Mouse (Mus musculus) ES-E14 (cell line): ENCODE data around the gene H1f0. TPM values are rescaled to one million over a fixed set of nuclear protein-coding genes. Genes with fewer than 3 reads are reported as not detected.

ENCODE experiments used
- DNase-seq: peaks from one replicate; pipeline ENCODE4 v3.0.0-alpha.2; 2013; ENCODE audit warnings: low read depth, low spot score
- H3K27ac ChIP-seq: 2 replicates; pipeline ENCODE4 v1.5.1; 2012; ENCODE audit warnings: low read depth, mild to moderate bottlenecking, low read length, moderate library complexity, mixed read lengths; ENCODE audit not compliant: poor library complexity, insufficient read depth, severe bottlenecking
- H3K36me3 ChIP-seq: 2 replicates; pipeline ENCODE4 v1.6.1; 2012; ENCODE audit warnings: mild to moderate bottlenecking, low read length, moderate library complexity, mixed read lengths; ENCODE audit not compliant: control insufficient read depth, poor library complexity, insufficient read depth, severe bottlenecking
- H3K4me1 ChIP-seq, 2 experiments: fragments of 150-350 bp in 1 of 2; sonication (generic) in 1 of 2; 2 replicates each; pipeline ENCODE4 v1.6.1; 2012; ENCODE audit warnings: low read length in 2 of 2, mild to moderate bottlenecking in 1 of 2, mixed read lengths in 1 of 2; ENCODE audit not compliant: control insufficient read depth in 2 of 2, insufficient read depth in 2 of 2, poor library complexity in 1 of 2
- H3K4me3 ChIP-seq, 2 experiments: fragments of 150-350 bp in 1 of 2; sonication (generic) in 1 of 2; 2 replicates each; pipeline ENCODE4 v1.5.1; 2012; ENCODE audit warnings: low read length in 2 of 2, low read depth in 1 of 2, mild to moderate bottlenecking in 1 of 2, mixed read lengths in 1 of 2; ENCODE audit not compliant: insufficient read depth in 1 of 2, poor library complexity in 1 of 2, severe bottlenecking in 1 of 2
- H3K9ac ChIP-seq: 2 replicates; pipeline ENCODE4 v1.6.1; 2012; ENCODE audit warnings: low read depth, mild to moderate bottlenecking, low read length, mixed read lengths; ENCODE audit not compliant: poor library complexity, insufficient read depth, severe bottlenecking
- H3K9me3 ChIP-seq: fragments of 150-350 bp; sonication (generic); 2 replicates; pipeline ENCODE4 v1.6.1; 2012; ENCODE audit warnings: low read depth, mild to moderate bottlenecking, low read length; ENCODE audit not compliant: control insufficient read depth, insufficient read depth
- CHD2 ChIP-seq: IDR thresholded peaks from 2 replicates; pipeline ENCODE4 v1.6.1; 2014; ENCODE audit warnings: mild to moderate bottlenecking, low read depth, low read length, inconsistent platforms
- HCFC1 ChIP-seq: IDR thresholded peaks from 2 replicates; pipeline ENCODE4 v1.6.1; 2012; ENCODE audit warnings: low read length, inconsistent platforms, borderline replicate concordance; ENCODE audit not compliant: insufficient read depth
- MAFK ChIP-seq: IDR thresholded peaks from 2 replicates; pipeline ENCODE4 v1.6.1; 2014; ENCODE audit warnings: mild to moderate bottlenecking, low read depth, low read length, inconsistent platforms; ENCODE audit not compliant: insufficient read depth
- ZC3H11A ChIP-seq: IDR thresholded peaks from 2 replicates; pipeline ENCODE4 v1.6.1; 2012; ENCODE audit warnings: low read depth, mild to moderate bottlenecking, inconsistent platforms, low read length, borderline replicate concordance
- ZNF384 ChIP-seq: IDR thresholded peaks from 2 replicates; pipeline ENCODE4 v1.6.1; 2012; ENCODE audit warnings: low read depth, low read length, inconsistent platforms
- in situ Hi-C, 2 experiments: fragments of 600-800 bp; cut with MboI; formaldehyde crosslinking; loops; one replicate each; pipeline ENCODE4 v1.15.1; 2025; ENCODE audit warnings: low sequenced_read_pairs in 2 of 2, inconsistent platforms in 1 of 2; ENCODE audit not compliant: unreplicated experiment in 2 of 2
- total RNA-seq: library from RNA; depleted of rRNA; stranded (reverse); fragments of 300-350 nt; gene quantifications from 2 replicates; pipeline ENCODE4 v1.2.3, GENCODE M21; 2012

Gene H1f0
- total RNA-seq, 1 experiment, result 41.0 TPM

DNA sequence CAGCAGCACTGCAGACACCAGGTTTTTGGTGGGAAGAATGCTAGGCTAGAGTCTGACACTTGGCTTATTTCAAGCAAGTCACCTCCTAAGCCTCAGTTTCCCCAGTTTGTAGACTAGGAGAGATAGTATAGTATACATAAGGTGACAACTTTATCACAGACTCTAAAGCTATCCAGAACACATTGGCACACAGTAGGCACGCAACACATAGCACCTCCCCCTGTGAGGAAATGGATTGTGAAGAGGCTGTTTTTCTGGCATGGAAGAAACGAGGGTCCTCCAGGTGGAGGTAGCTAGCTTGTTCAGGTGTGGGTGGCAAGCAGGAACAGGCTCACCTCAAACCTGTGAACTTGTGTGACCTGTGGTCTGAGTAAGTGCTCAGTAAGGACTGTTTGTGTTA is 22.7 kb downstream of the H1f0 start:
- H3K9me3 ChIP-seq, result no peaks in the 10 kb centered on the region
- TF ChIP-seq ZNF384 (no peak), CHD2 (no peak), MAFK (no peak), HCFC1 (no peak), ZC3H11A (no peak)
- peaks cover 21% of the 10 kb centered on the region; the same call in 1 of the 2 replicates for H3K36me3 ChIP-seq
- no peak for DNase-seq
- 0 out of 2 replicates have a peak overlapping the region, but pooled peaks have one; percentile 32 for H3K9ac ChIP-seq
- no peak overlapping the region for H3K27ac ChIP-seq
- H3K4me1 ChIP-seq, result peaks cover 11 to 12% of the 10 kb centered on the region in 2 experiments; a peak in 2 of 4 replicates
- in situ Hi-C loops, result no loop called here
- H3K4me3 ChIP-seq, result no peak overlapping the region

DNA sequence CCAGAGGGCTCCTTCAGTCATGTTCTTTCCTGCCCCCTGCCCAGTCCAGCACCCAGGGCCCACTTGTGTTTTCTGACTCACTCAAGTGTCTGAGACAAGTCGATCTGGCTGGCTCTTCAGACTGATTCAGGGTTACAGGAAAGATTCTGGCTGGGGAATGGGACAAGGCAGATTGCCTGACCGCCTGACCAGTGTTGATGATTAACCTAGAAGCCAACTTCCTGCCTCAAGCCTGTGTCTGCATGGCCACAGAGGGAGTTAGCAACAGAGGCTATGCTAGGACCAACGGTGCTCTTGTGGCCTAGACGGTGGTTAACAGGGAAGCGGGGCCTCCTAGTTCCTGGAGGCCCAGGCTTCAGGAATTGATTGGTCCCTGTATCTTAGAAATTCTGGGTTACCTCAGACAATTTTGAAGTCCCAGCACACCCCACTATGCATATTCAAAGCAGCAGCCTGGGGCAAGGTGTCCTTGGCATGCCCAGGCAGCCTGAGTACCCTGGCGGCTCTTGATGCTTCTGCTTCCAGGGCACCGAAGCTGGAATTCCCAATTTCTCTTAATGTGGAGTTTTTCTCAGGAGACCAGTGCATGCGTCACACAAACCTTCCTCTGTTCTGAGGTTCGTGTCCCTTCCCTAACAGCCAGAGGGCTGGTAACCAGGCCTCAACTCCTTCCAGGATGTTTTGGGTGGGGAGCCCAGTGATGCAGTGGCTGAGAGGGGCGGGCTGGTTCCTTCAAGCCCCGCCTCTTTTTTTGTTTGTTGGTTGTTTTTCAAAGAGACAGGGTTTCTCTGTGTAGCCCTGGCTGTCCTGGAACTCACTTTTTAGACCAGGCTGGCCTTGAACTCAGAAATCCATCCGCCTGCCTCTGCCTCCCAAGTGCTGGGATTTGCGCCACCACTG is 23.5 kb downstream of the H1f0 start:
- no peak for DNase-seq
- Histone ChIP-seq H3K4me3 (0 out of 4 replicates have a peak overlapping the region, but pooled peaks of 1 of the 2 experiments have one; percentile 42), H3K9me3 (no peaks in the 10 kb centered on the region), H3K4me1 (peaks cover 11 to 12% of the 10 kb centered on the region in 2 experiments; a peak in 2 of 4 replicates), H3K27ac (peak overlapping the region; percentile 69), H3K36me3 (peaks cover 26% of the 10 kb centered on the region; the same call in 1 of the 2 replicates), H3K9ac (peak overlapping the region; percentile 32; the same call in 1 of the 2 replicates)
- in situ Hi-C loops, result no loop called here
- TF ChIP-seq CHD2 (no peak), HCFC1 (no peak), ZNF384 (no peak), MAFK (no peak), ZC3H11A (no peak)

GRCm38 (mm10) chr15:79052366-79052765 is 24.1 kb downstream of the H1f0 start:
- no peak for DNase-seq
- no peak overlapping the region for H3K4me3 ChIP-seq
- H3K4me1 ChIP-seq, result peaks cover 11 to 12% of the 10 kb centered on the region in 2 experiments; a peak in 2 of 4 replicates
- no peak for TF ChIP-seq MAFK
- TF ChIP-seq HCFC1, result no peak
- TF ChIP-seq ZC3H11A, result no peak
- TF ChIP-seq CHD2, result no peak
- TF ChIP-seq ZNF384, result no peak
- H3K36me3 ChIP-seq, result peaks cover 26% of the 10 kb centered on the region; the same call in 1 of the 2 replicates
- H3K9ac ChIP-seq, result no peak overlapping the region
- peak overlapping the region; percentile 69 for H3K27ac ChIP-seq
- in situ Hi-C loops, result no loop called here
- H3K9me3 ChIP-seq, result no peaks in the 10 kb centered on the region

- peaks cover 29% of the 10 kb centered on the region; the same call in 1 of the 2 replicates for H3K36me3 ChIP-seq
- H3K9me3 ChIP-seq, result no peaks in the 10 kb centered on the region
- no peak overlapping the region for H3K4me3 ChIP-seq
- TF ChIP-seq CHD2 (no peak), ZC3H11A (no peak), MAFK (no peak), ZNF384 (no peak), HCFC1 (no peak)
- H3K4me1 ChIP-seq, result peaks cover 5 to 6% of the 10 kb centered on the region in 2 experiments; a peak in 2 of 4 replicates
- in situ Hi-C loops, result no loop called here
- no peak overlapping the region for H3K9ac ChIP-seq
- no peak for DNase-seq
- H3K27ac ChIP-seq, result no peak overlapping the region
These were observed 28.4 kb downstream of the H1f0 start for GRCm38 (mm10) chr15:79056601-79057000.
